Mouse (Mus musculus): Measurements from ENCODE around the gene Rab3il1.
A peak's percentile ranks its signal among the peaks of the same experiment; 100 is the strongest.

Gene Rab3il1

DNA sequence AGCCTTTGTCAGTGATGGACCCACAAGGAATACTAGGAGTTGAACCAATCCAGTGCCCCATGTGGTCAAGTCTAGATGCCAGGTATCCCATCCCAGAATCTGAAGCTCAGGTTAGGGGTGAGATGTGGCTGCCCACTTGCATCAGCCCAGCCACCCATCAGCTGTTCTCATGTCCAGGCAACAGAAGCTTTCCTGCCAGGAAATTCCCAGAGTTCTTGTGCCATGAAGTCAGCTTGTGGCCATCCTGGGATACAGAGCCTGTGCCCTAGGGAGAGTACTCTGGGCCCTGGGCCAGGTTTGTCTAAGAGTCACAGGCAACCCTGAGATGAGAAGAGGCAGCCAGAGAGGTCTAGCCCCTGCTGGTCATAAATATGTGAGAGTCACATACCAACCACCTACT, 42.2 kb downstream of the Rab3il1 start:
- peak; percentile 72 for DNase-seq

DNA sequence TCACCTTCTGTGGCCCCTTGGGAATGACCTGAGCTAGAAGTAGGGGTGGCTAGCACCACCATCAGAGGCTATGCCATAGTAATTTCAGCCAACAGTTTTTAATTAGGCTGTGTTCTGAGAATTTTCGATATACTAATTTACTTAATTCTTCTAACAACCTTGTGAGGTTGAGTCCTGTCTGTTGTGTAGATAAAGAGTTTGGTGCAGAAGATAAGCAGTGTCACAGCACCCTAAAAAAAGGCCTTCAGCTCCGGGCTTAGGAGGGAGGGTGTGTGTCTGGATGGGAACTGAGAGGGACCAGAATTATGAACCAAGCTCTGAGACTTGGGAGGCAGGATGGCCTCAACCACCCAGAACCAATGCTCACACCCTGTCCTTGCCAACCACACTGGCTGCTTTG, 44.2 kb downstream of the Rab3il1 start:
- DNase-seq = no peak

DNA sequence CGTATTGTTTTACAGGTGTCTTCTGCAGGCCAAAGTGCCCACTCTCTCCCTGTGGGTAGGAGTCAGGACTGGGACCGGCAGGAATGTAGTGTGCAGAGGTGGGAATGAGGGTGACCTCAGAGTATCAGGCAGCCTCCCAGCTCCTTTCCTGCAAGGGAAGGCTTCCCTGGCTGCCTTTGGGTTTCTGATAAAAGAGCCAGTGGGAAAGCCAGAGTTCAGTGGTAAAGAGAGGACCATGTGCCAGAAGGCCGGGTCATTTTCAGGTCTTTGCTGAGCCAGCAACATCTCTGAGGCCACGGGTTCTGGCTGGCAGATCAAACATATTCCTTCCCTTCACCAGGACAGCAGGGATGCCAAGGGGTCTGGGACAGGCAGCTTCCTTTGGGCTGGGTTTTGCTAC, 44.9 kb downstream of the Rab3il1 start:
- DNase-seq = no peak

DNA sequence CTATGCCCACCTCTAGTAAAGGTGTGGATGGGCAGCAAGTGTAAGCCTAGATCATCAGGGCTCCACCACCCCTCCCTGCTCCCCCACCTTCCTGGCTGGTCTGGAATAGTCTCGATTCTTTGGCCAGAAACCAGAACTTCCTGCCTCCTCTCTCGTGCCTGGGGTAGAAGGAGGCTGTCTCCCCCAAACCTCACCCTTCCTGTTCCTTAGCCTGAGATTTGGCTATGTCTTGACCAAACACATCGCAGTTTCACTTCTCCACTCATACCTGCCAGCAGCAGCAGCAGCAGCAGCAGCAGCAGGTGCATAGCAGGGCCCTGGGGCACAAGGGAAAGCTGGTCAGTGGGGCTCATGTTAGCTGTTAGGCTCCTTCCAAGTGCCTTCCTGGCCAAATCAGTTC, 45.5 kb downstream of the Rab3il1 start:
- DNase-seq = no peak

DNA sequence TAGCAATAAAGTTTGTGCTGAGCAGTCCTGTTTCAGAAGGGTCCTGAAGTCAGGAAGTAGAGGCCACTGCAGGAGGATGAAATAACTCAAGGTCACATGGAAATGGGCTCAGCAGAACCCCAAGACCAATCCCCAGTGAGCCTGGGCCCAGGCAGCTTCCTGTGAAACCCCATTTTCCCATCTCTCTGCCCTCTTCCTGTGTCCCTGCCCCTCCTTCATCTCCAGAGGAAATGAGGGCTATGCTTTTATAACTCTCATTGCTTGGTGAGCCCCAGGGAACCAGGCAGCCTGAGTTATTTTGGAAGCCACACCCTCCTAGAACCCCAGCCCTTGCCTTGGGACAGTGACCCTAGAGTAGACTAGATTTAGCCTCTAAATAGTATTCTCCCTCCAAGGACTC, 48.1 kb downstream of the Rab3il1 start:
- DNase-seq = no peak

DNA sequence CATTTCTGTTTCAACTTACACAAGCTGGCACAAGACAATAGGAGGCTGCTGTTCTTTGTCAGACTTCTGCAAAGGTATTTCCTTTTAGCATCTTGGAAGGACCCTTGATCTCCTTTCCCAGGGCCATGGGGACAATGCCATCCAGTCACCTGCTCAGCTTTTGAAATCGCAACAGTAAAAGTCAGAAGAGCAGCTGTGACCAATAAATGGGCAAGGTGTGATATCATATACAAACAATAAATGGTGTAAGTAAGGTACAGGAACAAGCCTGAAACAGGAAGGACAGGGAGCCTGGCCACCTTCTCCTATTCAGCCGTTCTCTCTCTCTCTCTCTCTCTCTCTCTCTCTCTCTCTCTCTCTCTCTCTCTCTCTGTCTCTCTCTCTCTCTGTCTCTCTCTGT, 49.0 kb downstream of the Rab3il1 start:
- DNase-seq = no peak

DNA sequence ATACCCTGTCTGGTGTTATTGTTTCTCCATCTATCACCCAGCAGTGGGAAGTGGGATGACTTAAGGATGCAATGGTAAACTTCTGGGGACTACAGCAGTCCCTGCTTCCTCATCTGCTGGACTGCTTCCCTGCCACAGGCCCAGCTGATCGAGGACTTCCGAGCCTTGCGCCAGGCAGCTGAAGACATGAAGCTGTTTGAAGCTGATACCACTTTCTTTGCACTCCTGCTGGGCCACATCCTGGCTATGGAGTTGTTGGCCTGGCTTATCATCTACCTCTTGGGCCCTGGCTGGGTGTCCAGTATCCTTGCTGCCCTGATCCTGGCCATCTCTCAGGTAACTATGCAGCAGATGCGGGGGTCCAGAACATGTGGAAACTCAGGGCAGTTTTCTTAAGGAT, 51.2 kb downstream of the Rab3il1 start:
- DNase-seq = no peak

DNA sequence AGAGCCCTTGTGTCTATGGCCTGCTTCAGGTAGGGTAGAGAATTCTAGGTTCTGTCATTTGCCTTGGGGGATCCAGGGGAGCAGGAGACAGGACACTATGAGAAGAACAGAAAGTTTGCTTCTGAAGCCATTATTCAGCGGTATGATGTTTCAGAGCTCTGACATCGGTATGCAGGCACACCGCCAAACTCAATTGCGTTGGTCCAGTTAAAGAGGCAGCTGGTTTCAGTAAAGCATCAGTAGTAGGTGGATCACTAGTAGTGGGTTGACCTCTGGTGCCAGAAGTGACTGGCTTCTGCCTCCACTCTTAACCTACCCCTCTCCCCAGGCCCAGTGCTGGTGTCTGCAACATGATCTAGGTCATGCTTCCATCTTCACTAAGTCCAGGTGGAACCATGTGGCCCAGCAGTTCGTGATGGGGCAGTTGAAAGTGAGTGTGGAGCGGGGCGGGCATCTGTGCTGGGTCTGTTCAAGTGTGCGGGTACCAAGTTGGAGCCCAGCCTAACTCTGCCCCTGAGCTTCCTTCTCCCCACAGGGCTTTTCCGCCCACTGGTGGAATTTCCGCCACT, 52.3 kb downstream of the Rab3il1 start:
- DNase-seq = peak; percentile 60

DNA sequence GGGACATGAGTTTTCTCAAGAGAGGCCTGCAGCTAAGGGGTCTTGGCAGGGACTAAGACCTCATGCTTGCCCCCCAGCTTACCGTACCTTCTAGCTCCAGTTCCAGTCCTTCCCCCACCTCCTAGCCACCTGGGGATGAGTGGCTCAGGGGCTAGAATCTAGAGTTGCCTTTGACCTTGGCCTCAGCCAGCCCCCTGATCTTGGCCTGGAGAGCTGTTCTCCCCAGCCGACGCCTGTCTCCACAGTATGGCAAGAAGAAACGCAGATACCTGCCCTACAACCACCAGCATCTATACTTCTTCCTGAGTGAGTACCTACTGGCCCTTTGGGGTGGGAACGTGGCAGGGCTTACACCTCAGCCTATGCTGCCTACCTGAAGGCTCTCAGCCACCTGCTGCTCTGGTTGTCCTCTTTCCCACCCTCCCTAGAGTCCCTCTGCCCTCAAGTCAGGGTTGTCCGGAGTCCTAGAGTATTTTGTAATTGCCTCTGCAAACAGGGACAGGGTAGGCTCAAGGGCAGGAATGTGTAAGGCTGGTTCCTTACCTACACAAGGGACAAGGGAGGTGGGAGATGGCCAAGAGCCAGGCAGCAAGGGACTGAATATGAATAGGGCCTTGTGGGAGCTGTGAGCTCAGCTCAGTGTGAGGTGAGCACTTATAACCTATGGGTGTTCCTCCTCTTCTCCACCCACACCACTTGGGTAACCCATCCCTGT, 53.0 kb downstream of the Rab3il1 start:
- DNase-seq = no peak

DNA sequence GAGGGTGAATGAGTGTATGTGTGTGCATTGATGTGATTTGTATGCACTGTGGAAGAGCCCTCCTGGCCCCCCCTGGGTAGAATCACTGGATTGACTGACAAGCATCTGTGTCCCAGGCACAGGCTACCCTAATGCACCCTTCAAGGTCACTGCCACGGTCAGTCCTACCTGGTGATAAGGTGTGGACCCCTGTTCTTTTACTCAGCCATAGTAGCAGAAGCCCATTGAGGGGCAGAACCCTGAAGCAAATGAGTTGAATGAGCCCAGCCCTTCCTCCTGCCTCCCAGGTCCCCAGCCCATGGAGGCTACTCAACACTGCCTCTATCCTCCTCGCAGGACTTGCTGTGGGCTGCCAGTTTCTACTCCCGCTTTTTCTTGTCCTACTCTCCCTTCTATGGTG, 53.8 kb downstream of the Rab3il1 start:
- no peak for DNase-seq

DNA sequence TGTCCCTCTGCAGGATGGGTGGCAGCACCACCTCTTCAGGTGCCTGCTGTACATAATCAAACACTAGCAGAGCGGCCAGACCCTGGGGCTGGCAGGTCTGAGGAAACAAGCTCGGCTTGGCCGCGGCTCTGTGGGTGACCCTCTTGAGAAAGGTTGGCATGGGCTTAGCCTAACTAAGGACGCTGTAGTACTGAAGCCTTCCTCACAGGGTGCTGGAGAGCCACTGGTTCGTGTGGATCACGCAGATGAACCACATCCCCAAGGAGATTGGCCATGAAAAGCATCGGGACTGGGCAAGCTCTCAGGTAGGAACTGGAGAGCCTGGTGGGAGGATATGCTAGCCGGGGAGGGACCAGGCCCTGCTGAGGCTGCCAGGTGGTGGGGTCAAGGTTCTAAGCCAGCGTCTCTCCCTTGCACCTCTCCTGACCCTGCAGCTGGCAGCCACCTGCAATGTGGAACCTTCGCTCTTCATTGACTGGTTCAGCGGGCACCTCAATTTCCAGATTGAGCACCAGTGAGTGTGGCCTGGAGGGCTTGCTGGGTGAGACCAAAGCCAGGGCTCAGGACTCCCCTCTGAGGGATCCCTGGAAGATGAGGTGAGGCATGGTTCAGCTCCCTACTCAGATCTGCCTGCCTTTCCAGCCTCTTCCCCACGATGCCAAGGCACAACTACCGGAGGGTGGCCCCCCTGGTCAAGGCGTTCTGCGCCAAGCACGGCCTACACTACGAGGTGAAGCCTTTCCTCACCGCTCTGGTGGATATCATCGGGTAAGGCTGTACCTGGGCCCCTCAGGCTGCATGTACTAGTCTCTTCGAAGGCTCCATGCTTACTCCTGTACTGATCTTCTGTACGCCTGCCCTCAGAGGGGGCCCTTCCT, 54.6 kb downstream of the Rab3il1 start:
- DNase-seq = no peak

DNA sequence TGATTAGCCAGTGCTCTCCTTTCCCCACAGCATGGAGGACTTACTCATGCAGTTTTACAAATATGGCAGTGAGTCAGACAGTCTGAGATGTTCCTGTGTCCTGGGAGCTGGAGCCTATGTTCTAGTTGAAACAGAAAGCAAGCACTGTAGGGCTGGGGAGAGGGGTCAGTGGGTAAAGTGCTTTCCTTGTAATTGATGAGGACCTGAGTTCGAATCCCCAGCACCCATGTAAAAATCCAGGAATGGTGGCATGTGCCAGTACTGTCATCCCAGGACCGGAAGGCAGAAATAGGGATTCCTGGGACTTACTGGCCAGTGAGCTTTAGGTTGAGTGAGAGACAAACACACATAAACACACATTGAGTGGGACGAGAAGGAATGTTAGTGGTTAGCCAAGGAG, 55.2 kb downstream of the Rab3il1 start:
- no peak for DNase-seq

DNA sequence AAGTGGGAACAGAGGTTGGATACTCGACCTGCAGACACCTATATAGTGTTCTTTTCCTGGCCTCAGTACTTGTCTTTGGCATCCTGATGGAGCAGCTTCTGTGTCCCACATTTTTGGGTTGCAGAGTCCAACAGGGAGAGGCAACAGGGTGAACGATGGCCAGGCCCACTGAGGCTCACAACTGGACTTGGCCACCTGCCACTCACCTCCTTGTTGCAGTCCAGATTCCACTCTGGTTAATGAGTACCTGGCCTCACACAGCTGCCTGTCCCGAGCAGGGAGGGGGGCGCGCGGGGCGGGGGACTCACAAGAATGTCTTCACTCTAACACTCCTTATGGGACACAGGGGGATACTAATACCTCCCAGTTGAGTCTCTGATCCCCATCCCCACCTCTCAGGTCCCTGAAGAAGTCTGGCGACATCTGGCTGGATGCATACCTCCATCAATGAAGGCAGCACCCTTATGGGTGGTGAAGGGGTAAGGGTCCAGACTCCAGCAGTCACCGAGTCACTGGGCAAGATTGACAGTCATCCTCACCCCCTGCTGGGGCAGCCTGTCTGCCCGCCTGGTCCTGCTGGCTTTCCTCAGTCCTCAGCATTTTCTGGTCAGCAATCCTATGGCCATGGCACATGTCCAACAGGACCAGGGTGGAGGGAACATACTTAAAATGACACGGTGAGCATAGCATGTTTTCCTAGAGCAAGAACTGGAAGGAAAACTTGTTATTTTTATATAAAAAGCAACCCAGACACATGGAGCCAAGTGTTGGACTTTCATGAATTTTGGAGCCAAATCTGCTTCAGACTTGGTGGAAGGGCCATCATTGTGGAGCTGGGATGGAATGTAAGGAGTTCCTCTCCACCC, 56.2 kb downstream of the Rab3il1 start:
- DNase-seq = peak; percentile 49

DNA sequence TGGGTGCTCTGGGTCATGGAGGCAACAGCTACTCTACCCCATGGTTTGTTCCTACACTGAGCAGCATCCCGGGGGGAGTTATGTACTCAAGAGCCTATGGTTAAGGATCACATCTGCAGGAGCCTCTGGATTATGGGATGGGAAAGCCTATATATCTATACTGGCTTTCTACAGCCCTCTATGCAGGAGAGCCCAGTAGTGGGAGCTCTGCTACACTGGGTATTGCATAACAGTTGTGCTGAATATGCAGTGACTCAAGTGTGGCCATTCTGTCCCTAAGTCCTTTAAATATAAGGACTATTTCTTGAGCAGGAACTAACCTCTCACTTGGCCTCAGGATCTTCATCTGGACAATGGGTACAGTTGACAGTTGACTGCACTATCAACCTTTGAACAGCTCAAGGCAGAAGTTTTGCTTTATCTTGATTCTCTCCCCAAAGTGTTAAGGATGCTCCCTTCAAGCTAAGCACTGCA, 56.9 kb downstream of the Rab3il1 start:
- no peak for DNase-seq

DNA sequence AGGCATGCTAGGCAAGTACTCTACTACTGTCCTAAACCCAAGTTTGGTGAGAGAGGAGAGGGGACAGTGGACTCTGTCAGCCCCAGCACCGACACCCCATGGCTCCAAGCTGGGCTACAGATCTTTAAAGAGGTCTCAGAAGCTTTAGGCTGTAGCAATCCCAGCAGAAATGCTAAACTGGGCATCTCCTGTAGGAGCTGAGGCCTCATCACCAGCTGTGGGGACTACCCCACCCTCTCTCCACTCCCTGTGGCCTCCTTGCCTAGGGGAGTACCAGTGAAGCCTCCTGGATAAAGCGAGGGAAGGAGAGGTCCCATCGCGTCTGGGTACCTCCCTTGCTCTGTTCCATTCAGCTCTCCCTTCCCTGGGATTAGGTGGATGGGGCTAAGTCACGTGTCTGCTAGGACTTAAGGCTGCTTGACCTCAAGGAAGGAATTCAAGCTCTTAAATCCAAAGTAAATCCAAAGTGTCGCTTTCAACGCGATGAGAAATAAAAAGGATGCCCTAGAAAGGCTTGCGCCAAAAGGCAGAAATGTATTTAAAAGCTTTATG, 57.5 kb downstream of the Rab3il1 start:
- no peak for DNase-seq

DNA sequence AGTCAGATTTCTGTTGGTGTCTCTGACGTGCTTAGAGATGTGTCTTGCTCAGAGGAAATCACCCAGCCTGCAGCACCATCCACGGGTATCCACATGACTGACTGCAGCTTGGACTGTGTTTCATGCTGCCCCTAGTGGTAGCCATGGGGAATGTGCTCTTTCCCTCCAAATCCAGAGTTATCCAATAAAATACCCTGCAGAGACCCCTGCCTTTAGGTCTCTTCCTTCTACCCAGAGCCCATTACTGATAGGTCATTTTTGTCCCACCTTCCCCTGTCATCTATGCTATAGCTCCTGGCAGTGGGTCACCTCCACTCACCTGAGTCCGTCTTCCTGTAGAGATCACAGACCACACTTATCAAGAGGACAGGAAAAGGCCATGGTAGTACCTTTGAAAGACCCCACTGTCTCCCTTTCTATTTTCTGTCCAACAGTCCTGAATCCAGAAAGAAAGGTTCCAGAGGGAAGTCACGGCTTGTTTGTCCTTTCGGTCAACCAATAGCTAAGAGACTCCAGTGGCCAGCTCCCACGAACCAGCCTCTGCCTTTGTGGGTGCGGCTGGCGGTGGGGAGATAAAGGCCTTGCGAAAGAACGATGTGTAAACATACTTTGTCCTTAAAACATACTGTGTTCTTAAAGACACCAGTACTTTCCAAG, 58.6 kb downstream of the Rab3il1 start:
- DNase-seq = peak; percentile 71

DNA sequence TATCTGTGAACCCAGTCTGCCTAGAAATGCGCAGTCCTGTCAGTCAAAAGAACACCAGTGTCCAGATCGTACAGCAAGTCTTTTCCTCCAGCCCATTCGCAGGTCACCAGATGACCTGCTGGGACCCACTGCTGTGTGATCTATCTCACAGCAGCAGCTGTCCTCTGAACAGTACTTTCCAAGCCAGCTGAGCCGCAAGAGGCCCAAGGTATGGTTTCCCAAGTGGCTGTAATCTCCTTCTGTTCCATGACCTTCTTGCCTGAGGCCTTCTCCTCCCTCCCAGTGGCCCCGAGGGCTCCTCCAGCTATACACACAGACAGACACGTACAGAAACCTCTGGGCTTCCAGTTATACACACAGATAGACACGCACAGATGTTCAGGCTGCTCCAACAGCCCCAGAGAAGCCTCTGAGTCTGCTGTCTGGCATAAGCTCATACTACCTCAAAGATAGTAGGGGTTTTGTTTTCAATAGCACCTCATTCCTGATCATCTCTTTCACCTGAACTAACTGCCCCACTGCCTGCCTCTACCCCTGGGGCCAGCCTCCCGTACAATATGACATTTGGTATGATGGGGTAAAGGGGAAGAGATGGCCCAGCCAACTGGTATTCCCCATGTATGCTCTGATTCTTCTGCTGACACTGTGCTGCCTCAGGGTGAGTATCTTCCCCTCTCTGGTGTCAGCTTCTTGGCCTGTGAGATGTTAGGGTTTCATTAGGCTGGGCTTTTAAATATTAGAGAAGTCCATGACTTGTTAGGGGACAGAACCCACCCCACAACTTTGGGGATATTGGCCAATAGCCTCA, 59.5 kb downstream of the Rab3il1 start:
- DNase-seq = no peak

DNA sequence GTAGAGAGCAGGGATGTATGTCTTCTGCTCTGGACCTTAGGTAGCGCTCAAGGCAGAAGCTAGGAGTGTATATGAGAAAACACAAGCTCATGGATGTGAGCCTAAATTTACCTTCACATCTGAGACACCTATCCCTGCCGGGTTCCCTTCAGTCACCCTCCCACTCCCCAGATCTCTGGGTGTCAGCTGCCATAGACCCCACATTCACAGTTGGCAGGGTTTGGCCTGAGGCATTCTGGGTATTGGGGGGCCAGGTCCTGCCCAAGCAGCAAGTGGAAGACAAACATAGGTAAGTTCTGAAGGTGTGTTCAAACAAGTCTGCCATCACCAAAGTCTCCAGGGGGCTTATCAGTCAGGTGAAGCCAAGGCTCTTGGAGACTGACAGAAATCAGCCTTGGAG, 60.2 kb downstream of the Rab3il1 start:
- no peak for DNase-seq

DNA sequence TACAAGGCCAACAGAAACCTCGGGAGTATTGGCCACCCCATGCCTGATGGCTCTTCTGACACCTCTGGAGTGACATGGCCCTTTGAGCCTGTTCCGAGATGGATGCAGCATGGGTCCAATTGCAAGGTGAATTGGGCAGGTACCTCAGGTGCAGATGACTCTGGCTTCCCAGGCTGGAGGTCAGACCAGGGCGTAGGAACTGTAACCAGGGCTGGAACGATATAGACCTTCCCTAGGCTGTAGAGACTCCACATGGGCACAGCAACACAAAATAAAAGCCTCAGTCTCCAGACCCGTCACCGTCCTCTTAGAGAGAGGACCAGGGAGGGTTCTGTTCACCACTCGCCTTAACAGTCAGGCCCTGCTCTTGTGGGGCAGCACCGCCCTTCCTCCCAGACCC, 60.8 kb downstream of the Rab3il1 start:
- no peak for DNase-seq

DNA sequence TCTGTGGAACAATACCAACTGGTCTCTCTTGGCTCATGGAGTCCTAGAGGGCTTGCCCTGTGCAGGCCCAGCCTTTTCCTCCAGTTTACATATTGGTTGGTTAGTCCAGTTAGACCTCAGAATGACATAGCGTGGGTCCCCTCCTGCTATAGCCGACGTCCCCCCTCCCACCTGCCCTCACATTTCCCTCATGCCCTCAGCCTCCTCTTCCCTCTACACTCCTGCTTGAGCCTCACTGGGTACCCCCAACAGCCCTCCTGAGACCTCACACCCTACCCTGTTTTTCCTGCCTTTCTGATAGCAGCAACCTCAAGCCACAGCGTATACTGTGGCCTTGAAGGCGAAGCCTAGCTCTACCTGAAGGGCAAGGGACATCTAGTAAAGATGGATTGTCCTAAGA, 61.4 kb downstream of the Rab3il1 start:
- DNase-seq = no peak

Data from lung, postnatal 10 days (tissue).